Mouse (Mus musculus) layer of hippocampus, adult 18-20 months (tissue): ENCODE measurements around the gene Plpp3. TPM values are rescaled to one million over a fixed set of nuclear protein-coding genes. Genes with fewer than 3 reads are reported as not detected.

Source experiments
- DNase-seq, 2 experiments: peaks; one replicate each; pipeline ENCODE4 v3.0.0; 2022; ENCODE audit warnings: low spot score in 2 of 2
- long read RNA-seq: library from polyadenylated mRNA; stranded (forward); transcript quantifications from one replicate; pipeline ENCODE4 v2.0.0, GENCODE M21; 2021
- total RNA-seq, 2 experiments: library from RNA; stranded (reverse); gene quantifications; 2 replicates each; pipeline ENCODE4 v1.2.3; 2021

Plpp3 gene
- 100 to 1,000 TPM; 206 to 214 TPM for total RNA-seq
- long read RNA-seq, transcript Plpp3-201 (6 exons, 3,159 nt) = major isoform, 150 of 180 reads
- long read RNA-seq, partial matches to known transcripts = 6 of 180 reads
- long read RNA-seq, other reads (novel, unspliced or antisense) = 24 of 180 reads

DNA sequence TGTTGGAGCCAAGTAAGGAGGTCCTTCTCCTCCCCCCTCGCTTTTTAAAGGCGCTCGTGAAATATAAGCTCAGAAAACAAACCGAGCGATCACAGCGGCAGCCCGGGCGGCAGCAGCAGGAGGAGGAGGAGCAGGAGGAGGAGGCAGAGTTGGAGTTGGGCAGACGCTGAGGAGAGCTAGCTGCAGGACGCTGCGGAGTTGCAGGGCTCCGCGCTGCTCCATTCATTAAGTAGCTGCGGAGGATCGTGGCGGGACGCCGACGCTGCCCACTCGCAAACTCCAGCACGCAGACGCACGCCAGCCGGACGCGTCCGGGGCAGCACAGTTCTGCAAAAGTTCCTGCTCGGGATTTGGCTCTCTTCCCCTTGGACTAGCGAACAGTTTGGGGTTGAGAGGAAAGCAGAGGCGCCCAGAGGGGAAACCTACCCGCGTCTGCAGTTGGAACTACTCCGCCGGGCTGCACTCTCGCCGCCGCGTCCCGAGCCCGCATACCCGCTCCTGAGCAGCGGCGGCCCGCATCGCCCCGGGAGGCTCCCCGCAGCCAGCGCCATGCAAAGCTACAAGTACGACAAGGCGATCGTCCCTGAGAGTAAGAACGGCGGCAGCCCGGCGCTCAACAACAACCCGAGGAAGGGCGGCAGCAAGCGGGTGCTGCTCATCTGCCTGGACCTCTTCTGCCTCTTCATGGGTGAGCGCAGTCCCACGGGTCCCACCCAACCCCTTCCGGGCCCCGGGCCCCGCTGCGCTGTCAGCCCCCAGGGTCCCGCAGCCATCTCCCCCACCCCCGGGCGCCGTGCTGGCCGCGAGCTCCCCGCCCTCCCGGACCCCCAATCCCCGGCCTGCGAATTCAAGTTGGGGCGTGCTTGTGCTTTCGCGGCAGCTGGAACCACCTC is at the start of gene Plpp3:
Gene Plpp3, plus strand, starts transcription at position 72 of the 893 bp plus-strand sequence.
- peak; percentile 81 to 83 for DNase-seq

GRCm38 (mm10) chr4:105107943-105108640 is 49.1 kb upstream of the Plpp3 start:
- DNase-seq = no peak

GRCm38 (mm10) chr4:105108641-105109198 is 48.4 kb upstream of the Plpp3 start:
- DNase-seq = no peak

DNA sequence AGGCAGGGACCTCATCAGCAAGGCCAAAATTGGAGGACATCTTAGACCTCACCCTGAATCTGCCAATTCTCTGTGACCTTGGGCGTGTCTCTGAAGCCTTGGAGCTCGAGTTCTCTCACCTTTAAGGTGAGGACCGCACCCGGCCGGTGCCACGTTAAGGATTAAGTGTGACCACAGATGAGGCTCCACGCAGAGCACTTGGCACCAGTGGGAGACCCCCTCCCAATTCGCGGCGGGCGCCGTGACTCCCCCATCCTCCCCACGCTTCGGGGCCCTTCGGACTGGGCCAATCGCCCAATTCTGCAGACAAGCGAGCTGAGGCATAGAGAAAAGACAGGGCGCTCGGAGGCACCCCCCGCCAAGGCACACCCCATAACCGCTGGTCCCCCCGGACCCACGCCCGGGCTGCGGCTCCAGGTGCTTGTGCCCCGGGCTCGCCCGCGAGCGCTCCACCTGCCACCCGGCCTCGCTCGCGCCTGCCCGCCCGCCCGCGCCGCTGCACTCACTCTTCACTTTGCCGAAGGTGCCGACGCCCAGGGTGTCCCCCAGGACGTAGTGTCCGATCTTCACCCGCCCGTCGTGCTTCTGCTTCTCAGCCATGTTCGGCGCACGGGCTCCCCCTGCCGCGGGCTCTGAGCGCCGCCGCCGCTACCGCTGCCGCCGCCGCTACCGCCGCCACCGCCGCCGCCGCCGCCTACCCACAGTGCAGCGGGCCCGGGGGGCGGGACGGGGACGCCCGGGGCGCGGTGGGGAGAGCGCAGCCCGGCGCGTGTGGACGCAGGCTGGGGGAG is 47.8 kb upstream of the Plpp3 start, which contains the start of gene Prkaa2:
Gene Prkaa2, minus strand, starts transcription at position 692 of the 791 bp plus-strand sequence.
- peak; percentile 70 to 80 for DNase-seq

- DNase-seq = peak; percentile 30 to 48
Measured at GRCm38 (mm10) chr4:105109990-105110683, 47.0 kb upstream of the Plpp3 start.

DNA sequence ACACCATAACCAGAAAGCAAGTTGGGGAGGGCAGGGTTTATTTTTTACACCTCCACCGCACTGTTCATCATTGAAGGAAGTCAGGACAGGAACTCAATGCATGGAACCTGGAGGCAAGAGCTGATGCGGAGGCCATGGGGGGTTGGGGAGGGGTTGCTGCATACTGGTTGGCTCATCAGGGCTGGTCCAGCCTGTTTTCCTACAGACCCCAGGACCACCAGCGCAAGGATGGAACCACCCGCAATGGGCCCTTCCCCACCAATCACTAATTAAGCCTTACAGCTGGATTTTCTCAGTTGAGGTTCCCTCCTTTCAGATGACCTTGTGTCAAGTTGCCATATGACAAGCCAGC is 46.5 kb upstream of the Plpp3 start:
- no peak for DNase-seq

DNA sequence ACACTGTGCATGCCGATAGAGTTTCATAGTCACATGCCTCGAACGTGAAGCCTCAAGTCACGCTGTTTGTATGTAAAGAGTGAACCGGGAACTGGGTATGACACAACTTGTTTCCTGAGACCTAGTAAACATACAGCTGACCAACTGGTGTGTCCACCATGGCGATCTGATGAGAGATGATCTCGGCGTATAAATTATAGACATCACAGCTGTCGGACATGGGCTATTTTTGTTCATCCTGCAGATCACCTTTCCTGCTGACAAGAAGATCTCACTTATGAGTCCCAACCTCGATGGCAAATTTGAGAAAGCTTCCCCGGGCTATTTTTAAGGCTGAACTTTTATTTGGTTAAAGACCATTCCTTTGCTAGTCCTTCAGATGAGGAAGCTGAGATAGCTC is 45.4 kb upstream of the Plpp3 start:
- DNase-seq = no peak

- no peak for DNase-seq
Measured at GRCm38 (mm10) chr4:105113042-105113441, 44.1 kb upstream of the Plpp3 start.

- DNase-seq = no peak
Measured at GRCm38 (mm10) chr4:105113468-105113867, 43.7 kb upstream of the Plpp3 start.

GRCm38 (mm10) chr4:105121081-105121480 is 36.1 kb upstream of the Plpp3 start:
- peak in 1 of 2 experiments; percentile 55 for DNase-seq

DNA sequence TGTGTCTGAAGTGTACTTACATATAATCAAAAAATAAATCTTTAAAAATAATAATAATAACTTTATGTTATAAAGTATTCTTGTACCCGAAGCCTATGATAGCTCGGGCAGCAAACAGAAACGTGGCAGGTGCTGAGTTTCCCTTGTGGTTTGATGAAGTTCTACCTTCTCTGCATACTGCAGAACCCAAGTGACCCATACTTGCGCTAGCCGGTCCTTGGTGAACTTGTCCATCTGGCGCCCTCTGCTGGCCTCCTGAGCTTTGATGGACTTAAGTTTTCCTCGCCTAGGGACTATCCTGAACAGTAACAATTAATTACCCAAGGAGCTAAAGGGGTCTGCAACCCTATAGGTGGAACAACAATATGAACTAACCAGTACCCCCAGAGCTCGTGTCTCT is 34.7 kb upstream of the Plpp3 start:
- DNase-seq = peak in 1 of 2 experiments; percentile 70

GRCm38 (mm10) chr4:105129212-105129611 is 27.9 kb upstream of the Plpp3 start:
- no peak for DNase-seq

GRCm38 (mm10) chr4:105131756-105132314 is 25.3 kb upstream of the Plpp3 start:
- no peak for DNase-seq

- no peak for DNase-seq
Measured at GRCm38 (mm10) chr4:105133350-105134050, 23.6 kb upstream of the Plpp3 start.

DNA sequence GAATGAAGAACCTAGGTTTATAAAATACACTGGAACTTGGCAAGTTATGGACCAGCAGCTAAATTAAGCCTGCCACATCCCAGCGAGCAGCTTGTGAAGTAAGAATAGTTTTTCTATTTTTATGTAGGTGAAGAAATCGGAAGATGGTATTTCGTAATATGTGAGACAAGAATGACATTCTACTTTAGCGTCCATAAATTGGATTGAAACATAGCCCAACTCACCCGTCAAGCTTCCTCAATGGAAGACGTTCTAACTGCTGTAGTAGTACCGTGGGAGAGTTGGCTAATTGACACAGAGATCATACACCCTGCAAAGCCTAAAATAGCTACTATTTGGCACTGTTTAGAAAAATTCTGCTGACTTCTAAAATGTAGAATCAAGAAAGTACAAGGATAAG is 7.7 kb upstream of the Plpp3 start:
- DNase-seq = no peak

DNA sequence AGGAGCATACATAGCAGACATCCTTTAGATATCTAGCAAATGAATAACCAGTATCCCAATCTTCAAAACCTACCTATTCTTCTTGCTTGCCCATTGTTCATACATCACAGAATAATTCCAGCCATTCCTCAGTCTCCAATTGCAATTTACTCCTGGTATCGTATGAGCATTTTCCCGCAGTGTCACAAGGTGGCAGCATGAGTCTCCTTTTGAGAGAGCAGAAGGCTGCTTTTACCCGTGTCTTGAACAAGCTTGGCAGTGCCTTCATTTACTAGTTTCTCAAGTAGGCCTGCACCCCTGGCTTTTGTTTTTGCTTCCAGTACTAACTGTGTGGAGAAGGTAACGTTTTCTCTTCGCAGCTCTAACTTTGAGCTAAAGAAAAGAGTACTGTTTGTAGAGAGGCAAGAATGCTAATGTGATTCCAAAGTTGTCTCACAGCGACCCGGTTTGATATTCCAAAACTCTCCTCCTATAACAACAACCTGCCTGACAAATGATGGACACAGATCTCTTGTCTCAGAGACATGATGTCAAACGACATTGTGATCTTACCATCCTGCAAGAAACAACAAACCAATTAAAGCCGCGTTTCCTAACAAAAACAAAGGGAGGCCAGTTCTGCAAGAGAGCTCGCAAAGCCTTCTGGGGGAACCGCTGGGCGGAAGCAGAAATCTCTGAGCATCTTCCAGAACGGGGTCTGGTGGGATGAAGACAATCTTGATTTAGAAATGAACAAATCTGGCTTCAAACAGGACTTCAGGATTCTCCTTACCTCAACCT is 5.0 kb upstream of the Plpp3 start:
- peak; percentile 58 to 90 for DNase-seq

DNA sequence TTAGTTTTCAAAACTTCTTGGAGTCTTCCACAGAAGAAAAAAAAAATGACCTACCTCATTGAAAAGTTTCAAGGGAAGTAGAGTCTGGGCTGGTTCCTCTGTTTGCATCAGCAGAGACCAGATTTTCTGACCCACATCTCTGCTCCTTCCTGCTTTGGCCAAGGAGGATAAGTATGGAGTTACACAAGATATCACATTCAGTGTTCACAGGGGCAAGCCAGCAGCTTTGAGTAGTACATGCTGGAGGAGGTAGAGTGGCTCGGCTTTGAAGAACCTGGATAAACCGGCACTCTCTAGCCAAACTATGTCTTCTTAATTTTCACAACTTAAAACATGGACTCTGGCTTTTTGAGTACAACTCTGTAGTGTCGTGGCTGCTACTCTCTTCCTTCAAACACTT is 3.9 kb upstream of the Plpp3 start:
- DNase-seq = no peak

- DNase-seq = no peak
Measured at GRCm38 (mm10) chr4:105156281-105156680, 866 bp upstream of the Plpp3 start.

DNA sequence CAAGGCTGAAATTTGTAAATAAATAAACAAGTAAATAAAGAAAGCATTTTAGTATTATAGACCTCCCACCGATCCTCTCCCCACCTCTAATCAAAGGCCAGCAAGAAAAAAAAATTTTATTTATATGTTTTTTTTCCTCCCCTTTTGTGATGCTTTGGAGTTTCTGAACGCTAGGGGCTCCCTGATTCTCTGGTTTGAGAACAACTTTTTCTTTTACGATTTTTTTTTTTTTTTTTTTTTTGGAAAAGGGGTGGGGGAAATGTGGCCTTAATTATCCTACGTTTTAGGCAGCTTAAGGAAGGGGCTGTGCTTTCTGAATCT is 232 bp upstream of the Plpp3 start:
- no peak for DNase-seq
